Mouse (Mus musculus) limb, embryonic 15.5 days (tissue): ENCODE results near the gene Adam25. TPM values are rescaled to one million over a fixed set of nuclear protein-coding genes. Genes with fewer than 3 reads are reported as not detected.
"Not testable (repeated sequence)": the region's sequence is repeated elsewhere in the genome, so short reads cannot be mapped to it uniquely, and the experiment has no call there.

Experiments used
- ATAC-seq: fragments of 200-750 bp; cut with Nextera tagmentation; 2 replicates; pipeline ENCODE4 v1.8.0; 2017; ENCODE audit warnings: low read depth, moderate TSS enrichment; ENCODE audit not compliant: insufficient number of reproducible peaks, low FRiP score, low TSS enrichment
- H3K27ac ChIP-seq: fragments of 300-500 bp; sonication (generic); 2 replicates; pipeline ENCODE4 v1.5.1; 2015; ENCODE audit warnings: moderate library complexity, mild to moderate bottlenecking, inconsistent platforms
- H3K27me3 ChIP-seq: fragments of 300-500 bp; sonication (generic); 2 replicates; pipeline ENCODE4 v1.6.1; 2015; ENCODE audit warnings: inconsistent platforms
- H3K36me3 ChIP-seq: fragments of 300-500 bp; sonication (generic); 2 replicates; pipeline ENCODE4 v1.6.1; 2015; ENCODE audit warnings: inconsistent platforms
- H3K4me1 ChIP-seq: fragments of 300-500 bp; sonication (generic); 2 replicates; pipeline ENCODE4 v1.6.1; 2015; ENCODE audit warnings: inconsistent platforms
- H3K4me2 ChIP-seq: fragments of 300-500 bp; sonication (generic); 2 replicates; pipeline ENCODE4 v1.6.1; 2015; ENCODE audit warnings: mild to moderate bottlenecking, inconsistent platforms
- H3K4me3 ChIP-seq: fragments of 300-500 bp; sonication (generic); 2 replicates; pipeline ENCODE4 v1.5.1; 2015; ENCODE audit warnings: mild to moderate bottlenecking, inconsistent platforms
- H3K9ac ChIP-seq: fragments of 300-500 bp; sonication (generic); 2 replicates; pipeline ENCODE4 v1.6.1; 2015; ENCODE audit warnings: inconsistent platforms
- H3K9me3 ChIP-seq: fragments of 300-500 bp; sonication (generic); 2 replicates; pipeline ENCODE4 v1.6.1; 2016; ENCODE audit warnings: inconsistent platforms
- WGBS: fragments of 180-500 bp; shearing (Covaris S2); methylation state at CpG from one replicate; pipeline ENCODE4 v1.1.7; 2015; 5-methylcytosine and 5-hydroxymethylcytosine counted together
- polyA plus RNA-seq: library from polyadenylated mRNA; unstranded; fragments of >200 nt; fragmentation: Nextera tagmentation; extraction: Ambion mirVana; gene quantifications from 2 replicates; pipeline ENCODE4 v1.2.1, GENCODE M21; 2015

Gene Adam25
- polyA plus RNA-seq, result not detected in 2 replicates

DNA sequence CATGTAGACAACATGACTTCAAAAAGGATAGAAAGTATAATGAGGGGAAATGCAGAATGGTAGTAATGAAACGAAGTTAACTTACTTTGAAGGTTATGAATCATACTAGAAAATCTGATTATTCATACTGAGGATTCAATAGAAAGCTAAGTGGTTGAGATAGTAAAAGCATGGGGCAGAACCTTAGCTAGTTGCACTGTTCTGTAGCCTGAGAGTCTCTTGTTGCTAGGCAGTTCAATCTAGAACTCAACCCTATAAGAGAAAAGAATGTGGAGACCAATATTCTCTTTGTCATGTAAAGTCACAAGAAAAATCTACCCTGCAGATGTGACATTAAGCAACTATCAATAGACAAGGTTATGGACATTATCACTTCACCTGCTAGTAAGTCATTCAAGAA is at the start of gene Adam25:
Adam25 (plus strand) TSS at position 301 of the 400 bp plus-strand sequence.
- H3K27me3 ChIP-seq, H3K4me2 ChIP-seq, H3K9me3 ChIP-seq, H3K4me1 ChIP-seq, H3K27ac ChIP-seq, H3K9ac ChIP-seq, H3K4me3 ChIP-seq, H3K36me3 ChIP-seq, ATAC-seq: not testable (repeated sequence)
- WGBS, result 49% methylated on average over 1 of the region's 1 CpGs

GRCm38 (mm10) chr8:40715406-40715805 is 36.6 kb upstream of the Adam25 start:
- not testable (repeated sequence) for H3K4me1 ChIP-seq, ATAC-seq, H3K4me2 ChIP-seq, H3K9ac ChIP-seq, H3K9me3 ChIP-seq, H3K27ac ChIP-seq, H3K4me3 ChIP-seq, H3K36me3 ChIP-seq, H3K27me3 ChIP-seq
- 85% methylated on average over 4 of the region's 4 CpGs for WGBS

DNA sequence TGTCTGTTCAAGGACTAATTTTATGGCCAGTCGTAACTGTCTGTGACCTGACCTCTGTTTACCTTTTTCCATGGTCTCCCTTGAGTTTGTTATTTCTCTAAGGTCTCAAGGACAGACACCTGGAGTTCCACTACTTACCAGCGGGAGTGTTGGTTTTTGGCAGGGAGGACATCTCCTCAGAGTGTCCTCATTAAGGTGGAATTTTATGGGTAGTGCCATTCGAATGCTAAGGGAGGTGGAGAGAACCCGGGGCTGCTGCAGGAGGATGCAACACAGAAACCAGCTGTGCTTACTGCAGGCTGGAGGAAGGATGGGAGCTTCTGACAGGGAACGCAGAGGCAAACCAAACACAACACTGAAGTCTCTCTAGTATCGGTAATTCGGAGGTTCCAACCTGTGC is 36.0 kb upstream of the Adam25 start:
- H3K9me3 ChIP-seq, result peaks cover 3% of the 10 kb centered on the region; the same call in 1 of the 2 replicates
- no peak overlapping the region for H3K27ac ChIP-seq
- no peaks in the 10 kb centered on the region for H3K4me1 ChIP-seq
- ATAC-seq, result no peak
- H3K36me3 ChIP-seq, result no peaks in the 10 kb centered on the region
- H3K4me2 ChIP-seq, result no peak overlapping the region
- H3K27me3 ChIP-seq, result no peaks in the 10 kb centered on the region
- H3K9ac ChIP-seq, result no peak overlapping the region
- H3K4me3 ChIP-seq, result no peak overlapping the region
- WGBS, result 77% methylated on average over 7 of the region's 7 CpGs

GRCm38 (mm10) chr8:40783320-40783719 is 31.3 kb downstream of the Adam25 start:
- no peaks in the 10 kb centered on the region for H3K4me1 ChIP-seq
- H3K4me2 ChIP-seq, result no peak overlapping the region
- ATAC-seq, result no peak
- no peaks in the 10 kb centered on the region for H3K36me3 ChIP-seq
- no peak overlapping the region for H3K4me3 ChIP-seq
- H3K27me3 ChIP-seq, result no peaks in the 10 kb centered on the region
- no peaks in the 10 kb centered on the region for H3K9me3 ChIP-seq
- no peak overlapping the region for H3K27ac ChIP-seq
- no peak overlapping the region for H3K9ac ChIP-seq

DNA sequence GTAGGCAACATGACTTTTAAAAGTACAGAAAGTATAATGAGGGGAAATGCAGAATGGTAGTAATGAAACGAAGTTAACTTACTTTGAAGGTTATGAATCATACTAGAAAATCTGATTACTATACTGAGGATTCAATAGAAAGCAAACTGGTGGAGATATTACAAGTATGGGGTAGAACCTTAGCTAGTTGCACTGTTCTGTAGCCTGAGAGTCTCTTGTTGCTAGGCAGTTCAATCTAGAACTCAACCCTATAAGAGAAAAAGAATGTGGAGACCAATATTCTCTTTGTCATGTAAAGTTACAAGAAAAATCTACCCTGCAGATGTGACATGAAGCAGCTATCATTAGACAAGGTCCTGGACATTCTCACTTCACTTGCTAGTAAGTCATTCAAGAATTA is 41.0 kb downstream of the Adam25 start, which contains the start of gene Adam20:
Adam20 (plus strand) TSS at position 301 of the 400 bp plus-strand sequence.
- not testable (repeated sequence) for H3K27ac ChIP-seq, H3K9me3 ChIP-seq
- 68% methylated on average over 1 of the region's 1 CpGs for WGBS

GRCm38 (mm10) chr8:40803379-40804079 is 51.5 kb downstream of the Adam25 start:
- Histone ChIP-seq H3K27me3 (no peaks in the 10 kb centered on the region), H3K9ac (no peak overlapping the region), H3K27ac (no peak overlapping the region), H3K36me3 (no peaks in the 10 kb centered on the region), H3K4me1 (no peaks in the 10 kb centered on the region), H3K4me2 (no peak overlapping the region), H3K9me3 (no peaks in the 10 kb centered on the region), H3K4me3 (no peak overlapping the region)
- no peak for ATAC-seq
- WGBS, result 85% methylated on average over 2 of the region's 2 CpGs

More for the DNA sequence above, 41.0 kb downstream of the Adam25 start, which contains the start of gene Adam20:
- not testable (repeated sequence) for H3K4me2 ChIP-seq, H3K36me3 ChIP-seq, ATAC-seq, H3K4me3 ChIP-seq, H3K27me3 ChIP-seq, H3K4me1 ChIP-seq, H3K9ac ChIP-seq

Other genes with a start within 250 kb of the Adam25 start
- gene Adam24, start 77.1 kb upstream of the Adam25 start, polyA plus RNA-seq, result not detected in 2 replicates
- not detected in 2 replicates for gene Adam20, start 41.1 kb downstream of the Adam25 start, polyA plus RNA-seq
- gene Adam39, start 70.8 kb downstream of the Adam25 start, polyA plus RNA-seq, result not detected in 2 replicates